Mouse (Mus musculus) common myeloid progenitor, adult 5-6 weeks (primary cell): ENCODE measurements at regions not wholly inside any gene's neighbourhood (a gene's known extent, or its start where the extent isn't known, plus 50 kb on each side); places are given as distances from the start of the nearest gene placed in this dataset.
"Not testable (repeated sequence)": the region's sequence is repeated elsewhere in the genome, so short reads cannot be mapped to it uniquely, and the experiment has no call there.

Experiments used
- ATAC-seq: replicated peaks from 2 replicates; pipeline ENCODE4 v1.8.0; 2016; ENCODE audit warnings: low read depth, mild to moderate bottlenecking, moderate TSS enrichment, inconsistent platforms; ENCODE audit not compliant: poor library complexity, severe bottlenecking

DNA sequence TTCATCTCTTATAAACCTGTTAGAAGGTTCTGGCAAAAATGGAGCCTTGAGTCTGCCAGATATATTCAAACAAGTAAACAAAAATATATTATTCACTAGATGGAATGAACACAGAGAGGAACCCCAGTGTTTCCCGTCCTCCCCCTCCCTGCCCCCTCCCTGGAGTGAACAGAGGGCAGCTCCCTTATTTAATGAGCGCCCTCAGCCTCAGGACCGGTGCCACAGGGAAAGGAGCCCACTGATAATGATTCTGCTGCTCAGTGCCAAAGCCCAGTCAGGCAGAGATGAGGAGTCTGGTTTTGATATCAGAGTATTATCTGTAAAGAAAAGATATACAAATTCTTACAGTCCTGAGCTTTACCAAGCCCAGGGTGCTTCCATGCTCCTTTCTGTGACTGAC is 134.4 kb upstream of the Tmc3 start:
- no peak for ATAC-seq

GRCm38 (mm10) chr7:83452309-83452708 is 132.4 kb upstream of the Tmc3 start:
- no peak for ATAC-seq

DNA sequence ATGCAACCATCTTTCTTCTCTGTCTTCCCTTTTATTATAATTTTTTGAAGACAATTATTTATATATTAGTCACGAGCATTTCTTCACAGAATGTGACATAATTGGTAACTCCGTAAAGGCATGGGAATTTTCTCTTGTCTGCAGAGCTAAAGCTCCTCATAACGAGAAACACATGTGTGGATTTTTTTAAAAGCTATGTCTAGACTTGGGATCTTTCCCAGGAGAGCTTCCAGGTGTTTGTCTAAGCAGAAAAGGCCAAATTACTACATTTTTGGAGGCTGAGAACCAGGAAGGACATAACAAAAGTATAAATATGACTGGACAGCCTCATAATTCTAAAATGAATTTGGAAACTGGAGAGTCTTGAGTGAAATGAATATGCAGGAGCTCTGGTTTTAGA is 125.2 kb upstream of the Tmc3 start:
- no peak for ATAC-seq

DNA sequence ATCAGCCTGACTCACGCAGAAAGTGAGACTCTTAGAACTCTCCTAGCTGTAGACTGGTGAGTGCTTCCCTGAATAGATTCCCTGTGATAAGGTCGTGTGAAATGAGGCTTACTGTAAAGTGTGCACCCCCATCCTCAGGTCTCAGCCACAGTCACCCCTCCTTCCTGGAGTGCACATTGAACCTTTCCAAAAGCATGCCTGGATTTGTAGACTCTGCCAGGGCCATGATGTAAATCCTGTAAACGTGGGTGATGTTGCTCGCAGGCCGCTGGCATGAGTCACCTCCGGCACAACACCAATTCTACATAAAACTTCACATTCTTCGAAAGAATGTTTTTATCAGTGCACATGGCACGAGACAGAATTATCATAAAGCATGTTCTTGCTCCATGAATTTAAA is 117.7 kb upstream of the Tmc3 start:
- no peak for ATAC-seq

DNA sequence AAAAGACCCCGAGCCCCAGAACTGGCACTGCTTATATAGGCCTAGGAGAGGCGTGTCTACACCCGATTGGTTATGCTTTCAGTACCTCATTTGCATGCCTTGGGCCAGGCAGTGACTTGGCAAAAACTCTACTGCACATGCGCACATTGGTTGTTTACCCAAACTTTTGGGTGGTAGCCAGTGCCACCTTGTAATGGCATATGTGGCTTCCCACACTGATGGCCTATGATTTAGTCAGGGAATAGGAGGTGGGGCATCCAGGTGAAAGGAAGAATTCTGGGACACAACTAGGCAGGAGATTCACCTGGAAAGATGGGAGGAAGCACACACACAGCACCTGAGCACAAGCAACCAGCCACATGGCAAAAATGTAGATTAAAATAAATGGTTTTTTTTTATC is 114.9 kb upstream of the Tmc3 start:
- not testable (repeated sequence) for ATAC-seq

- ATAC-seq: no peak
These were observed 113.6 kb upstream of the Tmc3 start for GRCm38 (mm10) chr7:83471111-83471510.

DNA sequence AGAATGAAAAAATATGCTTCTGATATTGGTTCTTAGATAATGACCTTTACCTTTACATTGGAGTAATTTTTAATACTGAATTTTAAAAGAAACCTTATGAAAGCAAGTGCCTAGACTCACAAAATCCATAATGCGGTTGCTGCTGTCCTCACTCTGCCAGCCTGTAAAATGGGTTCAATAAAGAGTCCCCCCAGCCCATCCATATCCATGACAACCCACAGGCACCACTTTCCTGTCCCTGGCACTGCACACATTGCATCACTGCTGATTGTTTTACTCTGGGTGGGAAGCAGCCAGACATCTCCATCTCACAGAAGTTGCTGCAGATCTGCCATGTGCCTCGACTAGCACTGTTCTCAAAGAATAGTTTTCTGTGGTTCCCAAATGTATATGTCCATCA is 110.3 kb upstream of the Tmc3 start:
- no peak for ATAC-seq

DNA sequence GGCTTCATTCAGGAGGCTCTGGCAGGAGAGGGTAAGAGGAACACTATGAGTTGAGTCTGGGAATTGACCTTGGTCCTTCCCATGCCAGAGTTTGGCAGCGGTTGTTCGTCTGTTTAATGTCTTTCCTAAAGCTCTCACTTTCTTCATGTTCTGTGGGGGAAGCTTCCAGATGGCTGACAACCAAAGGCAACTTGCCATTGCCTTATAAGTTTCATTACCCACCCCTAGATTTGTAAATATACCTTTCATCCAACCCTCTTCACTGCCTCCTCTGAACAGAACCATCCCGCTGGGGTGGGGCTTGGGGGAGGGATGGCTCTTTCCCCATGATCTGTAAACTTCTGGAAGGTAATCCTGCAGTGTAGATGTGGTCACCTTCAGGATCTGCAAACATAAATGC is 109.7 kb upstream of the Tmc3 start:
- ATAC-seq: no peak

- no peak for ATAC-seq
These were observed 109.1 kb upstream of the Tmc3 start for GRCm38 (mm10) chr7:83475438-83476160.

GRCm38 (mm10) chr7:83476161-83476495 is 108.6 kb upstream of the Tmc3 start:
- no peak for ATAC-seq

DNA sequence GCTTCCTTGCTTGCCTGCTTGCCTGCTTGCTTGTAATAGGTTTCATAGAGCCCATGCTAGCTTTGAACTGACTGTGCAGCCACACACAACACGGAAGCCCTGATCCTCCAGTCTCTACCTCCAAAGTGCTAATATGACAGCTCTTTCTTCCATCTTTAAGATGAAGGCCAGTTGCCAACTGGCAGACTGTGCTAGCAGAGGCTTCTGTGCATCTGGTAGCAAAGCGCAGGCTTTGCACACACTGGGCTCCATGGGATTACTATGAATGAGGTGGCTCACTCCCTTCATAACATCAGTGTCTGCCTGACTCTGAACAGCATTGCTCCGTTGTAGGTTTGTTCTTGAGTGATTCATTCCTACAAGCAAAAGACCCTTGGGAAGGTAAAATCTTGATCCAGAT is 107.9 kb upstream of the Tmc3 start:
- no peak for ATAC-seq

DNA sequence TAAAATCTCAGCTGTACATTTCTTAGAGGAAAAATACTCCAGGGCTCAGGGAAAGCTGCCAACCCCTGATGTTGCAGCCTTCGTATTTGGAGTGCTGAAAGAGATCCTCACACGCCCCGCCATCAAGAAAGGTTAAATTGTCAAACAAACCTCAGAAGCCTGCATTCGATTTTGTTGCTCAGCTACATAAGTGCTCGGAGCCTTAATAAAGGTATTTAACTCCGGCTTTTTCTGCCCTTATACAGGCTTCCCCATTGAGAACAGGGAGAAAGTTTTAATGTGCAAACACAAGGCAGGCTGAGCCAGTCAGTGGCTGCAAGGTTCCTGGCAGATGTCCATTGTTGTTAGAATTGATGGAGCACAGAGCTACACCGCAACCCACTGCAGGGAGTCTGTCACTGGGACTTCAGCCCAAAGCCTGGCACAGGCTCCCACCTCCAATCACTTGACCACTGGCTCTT is 107.0 kb upstream of the Tmc3 start:
- ATAC-seq: no peak

- no peak for ATAC-seq
These were observed 103.1 kb upstream of the Tmc3 start for GRCm38 (mm10) chr7:83481655-83482054.

DNA sequence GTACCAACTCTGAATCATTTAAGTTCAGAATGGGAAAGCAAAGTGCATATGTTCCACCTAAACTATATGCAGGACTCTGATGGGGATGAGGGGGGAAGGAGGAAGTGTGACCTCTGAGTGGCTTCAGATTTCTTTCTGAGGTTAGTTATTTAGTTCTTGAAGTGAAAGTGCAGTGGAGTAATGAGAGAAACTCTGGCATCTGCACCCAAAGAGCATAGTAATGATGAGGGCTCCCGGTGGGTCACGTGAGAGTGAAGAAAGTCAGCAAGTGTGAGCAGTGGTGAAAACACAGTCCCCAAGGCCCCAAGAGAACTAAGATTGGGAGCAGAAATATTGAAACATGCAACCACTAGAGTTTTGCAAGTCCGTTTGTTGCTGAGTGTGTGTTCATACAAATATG is 102.5 kb upstream of the Tmc3 start:
- ATAC-seq: peak; percentile 58

GRCm38 (mm10) chr7:83482671-83483304 is 101.9 kb upstream of the Tmc3 start:
- peak; percentile 97 for ATAC-seq

GRCm38 (mm10) chr7:83486156-83486750 is 98.5 kb upstream of the Tmc3 start:
- no peak for ATAC-seq

DNA sequence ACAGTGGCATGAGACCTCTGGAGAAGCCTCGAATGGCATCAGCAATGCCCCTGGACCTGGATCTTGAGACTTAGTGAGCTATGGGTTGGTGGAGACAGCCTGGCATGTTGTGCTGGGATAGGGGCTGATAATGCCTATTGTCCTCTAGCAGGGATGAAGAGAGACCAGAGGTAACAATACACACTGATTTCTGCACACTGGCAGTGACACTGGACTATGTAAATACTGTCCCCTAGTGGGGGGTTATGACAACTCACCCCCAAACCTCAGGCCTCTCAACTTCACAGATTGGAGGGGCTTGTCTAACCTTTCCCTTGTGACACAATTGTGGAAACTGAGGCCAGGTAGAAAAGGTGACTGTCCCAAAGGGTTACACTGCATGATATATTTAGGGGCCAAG is 94.9 kb upstream of the Tmc3 start:
- peak; percentile 77 for ATAC-seq

DNA sequence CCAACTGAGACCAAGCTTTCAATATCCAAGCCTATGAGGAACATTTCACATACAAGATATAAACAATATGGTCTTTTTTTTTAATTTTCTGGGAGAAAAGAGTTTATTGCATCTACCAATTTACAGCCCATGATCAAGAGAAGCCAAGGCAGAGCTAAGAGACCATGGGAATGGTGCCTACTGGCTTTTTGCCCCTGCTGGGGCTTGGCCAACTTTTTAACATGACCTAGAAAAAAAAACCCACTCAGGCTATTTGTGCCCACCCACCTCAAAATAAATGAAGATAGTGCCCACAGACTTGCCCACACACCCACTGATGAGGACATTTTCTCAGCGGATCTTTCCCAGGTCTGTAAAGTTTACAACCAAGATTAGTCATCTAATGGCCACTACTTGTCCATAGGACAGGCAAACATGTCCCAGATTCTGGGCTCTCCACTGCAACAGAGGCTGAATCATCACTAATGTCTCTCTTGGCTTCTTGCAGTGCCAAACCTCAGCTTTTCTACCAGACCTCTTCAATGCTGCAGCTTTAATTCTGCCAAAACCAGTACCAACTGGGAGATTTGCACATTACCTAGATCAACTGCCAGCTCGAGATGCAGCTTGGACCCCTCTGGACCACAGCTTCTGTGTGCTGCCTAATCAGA is 79.6 kb upstream of the Tmc3 start:
- ATAC-seq: no peak

GRCm38 (mm10) chr7:83516295-83516694 is 68.4 kb upstream of the Tmc3 start:
- no peak for ATAC-seq

GRCm38 (mm10) chr7:83521511-83521910 is 63.2 kb upstream of the Tmc3 start:
- no peak for ATAC-seq
